Mouse (Mus musculus) intestine, embryonic 15.5 days (tissue): ENCODE results near the gene Cenps. TPM values are rescaled to one million over a fixed set of nuclear protein-coding genes. Genes with fewer than 3 reads are reported as not detected.

Experiments
- ATAC-seq: fragments of 200-750 bp; cut with Nextera tagmentation; 2 replicates; pipeline ENCODE4 v1.8.0; 2017; ENCODE audit warnings: moderate TSS enrichment, moderate library complexity
- H3K27ac ChIP-seq: fragments of 300-500 bp; sonication (generic); 2 replicates; pipeline ENCODE4 v1.5.1; 2015; ENCODE audit warnings: mild to moderate bottlenecking, inconsistent platforms
- H3K27me3 ChIP-seq: fragments of 300-500 bp; sonication (generic); replicated peaks from 2 replicates; pipeline ENCODE4 v1.6.1; 2015; ENCODE audit warnings: inconsistent platforms
- H3K36me3 ChIP-seq: fragments of 300-500 bp; sonication (generic); 2 replicates; pipeline ENCODE4 v1.6.1; 2015; ENCODE audit warnings: inconsistent platforms
- H3K4me1 ChIP-seq: fragments of 300-500 bp; sonication (generic); replicated peaks from 2 replicates; pipeline ENCODE4 v1.6.1; 2015; ENCODE audit warnings: inconsistent platforms
- H3K4me2 ChIP-seq: fragments of 300-500 bp; sonication (generic); replicated peaks from 2 replicates; pipeline ENCODE4 v1.6.1; 2015; ENCODE audit warnings: mild to moderate bottlenecking, inconsistent platforms
- H3K4me3 ChIP-seq: fragments of 300-500 bp; sonication (generic); replicated peaks from 2 replicates; pipeline ENCODE4 v1.5.1; 2015; ENCODE audit warnings: inconsistent platforms
- H3K9ac ChIP-seq: fragments of 300-500 bp; sonication (generic); 2 replicates; pipeline ENCODE4 v1.6.1; 2015; ENCODE audit warnings: inconsistent platforms
- H3K9me3 ChIP-seq: fragments of 300-500 bp; sonication (generic); 2 replicates; pipeline ENCODE4 v1.6.1; 2016; ENCODE audit warnings: inconsistent platforms
- WGBS: fragments of 180-500 bp; shearing (Covaris S2); methylation state at CpG from one replicate; pipeline ENCODE4 v1.1.7; 2015; 5-methylcytosine and 5-hydroxymethylcytosine counted together
- polyA plus RNA-seq: library from polyadenylated mRNA; unstranded; fragments of >200 nt; fragmentation: Nextera tagmentation; extraction: Ambion mirVana; gene quantifications from 2 replicates; pipeline ENCODE4 v1.2.1, GENCODE M21; 2015

The Cenps gene
- polyA plus RNA-seq: 21.0 and 23.8 TPM in 2 replicates

GRCm38 (mm10) chr4:149136982-149137770, at the start of gene Cenps:
TSS of gene Cenps (minus strand) at chr4:149137629.
- Histone ChIP-seq H3K36me3 (no peaks in the 10 kb centered on the region), H3K4me2 (peak within 1 kb of the TSS; percentile 74), H3K9me3 (no peaks in the 10 kb centered on the region), H3K27me3 (no peaks in the 10 kb centered on the region), H3K4me1 (peaks cover 11% of the 10 kb centered on the region), H3K27ac (peak within 1 kb of the TSS; percentile 87), H3K9ac (peak within 1 kb of the TSS; percentile 67), H3K4me3 (peak within 1 kb of the TSS; percentile 67)
- under 1% methylated on average over 68 of the region's 68 CpGs for WGBS
- peak; percentile 94 for ATAC-seq

GRCm38 (mm10) chr4:149182755-149183154, 45.3 kb upstream of the Cenps start:
- ATAC-seq: no peak
- peaks cover 22% of the 10 kb centered on the region for H3K36me3 ChIP-seq

GRCm38 (mm10) chr4:149182192-149182591, 44.8 kb upstream of the Cenps start:
- 87% methylated on average over 7 of the region's 7 CpGs for WGBS
- Histone ChIP-seq H3K9me3 (no peaks in the 10 kb centered on the region), H3K27ac (no peak overlapping the region), H3K36me3 (peaks cover 16% of the 10 kb centered on the region; the same call in 1 of the 2 replicates), H3K27me3 (no peaks in the 10 kb centered on the region), H3K4me2 (no peak overlapping the region), H3K4me3 (no peak overlapping the region), H3K4me1 (no peaks in the 10 kb centered on the region; the same call in 1 of the 2 replicates), H3K9ac (no peak overlapping the region)
- no peak for ATAC-seq

More at GRCm38 (mm10) chr4:149182755-149183154, 45.3 kb upstream of the Cenps start:
- H3K4me2 ChIP-seq: no peak overlapping the region
- no peak overlapping the region for H3K9ac ChIP-seq
- no peaks in the 10 kb centered on the region for H3K9me3 ChIP-seq
- H3K4me3 ChIP-seq: no peak overlapping the region
- no peak overlapping the region for H3K27ac ChIP-seq
- WGBS: 54% methylated on average over 4 of the region's 4 CpGs
- no peaks in the 10 kb centered on the region; the same call in 1 of the 2 replicates for H3K4me1 ChIP-seq
- H3K27me3 ChIP-seq: no peaks in the 10 kb centered on the region

- H3K4me3 ChIP-seq: no peak overlapping the region
- peaks cover 15% of the 10 kb centered on the region; the same call in 1 of the 2 replicates for H3K36me3 ChIP-seq
- H3K27me3 ChIP-seq: no peaks in the 10 kb centered on the region
- 57% methylated on average over 4 of the region's 4 CpGs for WGBS
- no peak overlapping the region for H3K9ac ChIP-seq
- no peak overlapping the region for H3K4me2 ChIP-seq
- no peaks in the 10 kb centered on the region; the same call in 1 of the 2 replicates for H3K4me1 ChIP-seq
- H3K9me3 ChIP-seq: no peaks in the 10 kb centered on the region
- no peak overlapping the region for H3K27ac ChIP-seq
- no peak for ATAC-seq
These were observed 42.1 kb upstream of the Cenps start for GRCm38 (mm10) chr4:149179573-149179972.

GRCm38 (mm10) chr4:149179160-149179559, 41.7 kb upstream of the Cenps start:
- no peak overlapping the region for H3K27ac ChIP-seq
- no peaks in the 10 kb centered on the region; the same call in 1 of the 2 replicates for H3K4me1 ChIP-seq
- H3K9ac ChIP-seq: no peak overlapping the region
- H3K9me3 ChIP-seq: no peaks in the 10 kb centered on the region
- no peak overlapping the region for H3K4me3 ChIP-seq
- peaks cover 15% of the 10 kb centered on the region; the same call in 1 of the 2 replicates for H3K36me3 ChIP-seq
- H3K4me2 ChIP-seq: no peak overlapping the region
- 80% methylated on average over 7 of the region's 7 CpGs for WGBS
- ATAC-seq: no peak
- H3K27me3 ChIP-seq: no peaks in the 10 kb centered on the region

- peak; percentile 46; the same call in 1 of the 2 replicates for ATAC-seq
These were observed 40.9 kb upstream of the Cenps start for GRCm38 (mm10) chr4:149178328-149178727.

GRCm38 (mm10) chr4:149177046-149177445, 39.6 kb upstream of the Cenps start:
- 0 out of 2 replicates have a peak, but pooled peaks cover 14% of the 10 kb centered on the region for H3K36me3 ChIP-seq
- no peak overlapping the region for H3K27ac ChIP-seq
- H3K4me3 ChIP-seq: no peak overlapping the region
- H3K9me3 ChIP-seq: no peaks in the 10 kb centered on the region
- no peak overlapping the region for H3K4me2 ChIP-seq
- no peaks in the 10 kb centered on the region for H3K27me3 ChIP-seq
- peaks cover 3% of the 10 kb centered on the region; the same call in 1 of the 2 replicates for H3K4me1 ChIP-seq
- 43% methylated on average over 5 of the region's 5 CpGs for WGBS
- no peak for ATAC-seq
- H3K9ac ChIP-seq: no peak overlapping the region

More at GRCm38 (mm10) chr4:149178328-149178727, 40.9 kb upstream of the Cenps start:
- no peak overlapping the region for H3K4me3 ChIP-seq
- H3K4me2 ChIP-seq: no peak overlapping the region
- 55% methylated on average over 7 of the region's 7 CpGs for WGBS
- peaks cover 15% of the 10 kb centered on the region; the same call in 1 of the 2 replicates for H3K36me3 ChIP-seq
- no peaks in the 10 kb centered on the region for H3K9me3 ChIP-seq
- no peak overlapping the region for H3K9ac ChIP-seq
- H3K27ac ChIP-seq: no peak overlapping the region
- H3K27me3 ChIP-seq: no peaks in the 10 kb centered on the region
- no peaks in the 10 kb centered on the region; the same call in 1 of the 2 replicates for H3K4me1 ChIP-seq

GRCm38 (mm10) chr4:149176645-149177044, 39.2 kb upstream of the Cenps start:
- no peaks in the 10 kb centered on the region for H3K27me3 ChIP-seq
- no peak overlapping the region for H3K4me2 ChIP-seq
- H3K9ac ChIP-seq: no peak overlapping the region
- 0 out of 2 replicates have a peak, but pooled peaks have one; percentile 19 for ATAC-seq
- peaks cover 5% of the 10 kb centered on the region; the same call in 1 of the 2 replicates for H3K4me1 ChIP-seq
- 0 out of 2 replicates have a peak, but pooled peaks cover 10% of the 10 kb centered on the region for H3K36me3 ChIP-seq
- no peak overlapping the region for H3K4me3 ChIP-seq
- no peaks in the 10 kb centered on the region for H3K9me3 ChIP-seq
- WGBS: 80% methylated on average over 6 of the region's 6 CpGs
- no peak overlapping the region for H3K27ac ChIP-seq

- H3K4me2 ChIP-seq: no peak overlapping the region
- H3K4me3 ChIP-seq: no peak overlapping the region
- peaks cover 10% of the 10 kb centered on the region for H3K4me1 ChIP-seq
- no peaks in the 10 kb centered on the region for H3K36me3 ChIP-seq
- WGBS: 84% methylated on average over 6 of the region's 6 CpGs
- ATAC-seq: no peak
- H3K27me3 ChIP-seq: no peaks in the 10 kb centered on the region
- H3K9ac ChIP-seq: no peak overlapping the region
- no peak overlapping the region for H3K27ac ChIP-seq
- H3K9me3 ChIP-seq: no peaks in the 10 kb centered on the region
These were observed 36.2 kb upstream of the Cenps start for GRCm38 (mm10) chr4:149173661-149174060.

- Histone ChIP-seq H3K36me3 (no peaks in the 10 kb centered on the region), H3K9me3 (no peaks in the 10 kb centered on the region), H3K27ac (no peak overlapping the region), H3K9ac (no peak overlapping the region), H3K4me2 (no peak overlapping the region), H3K4me3 (no peak overlapping the region), H3K4me1 (peaks cover 10% of the 10 kb centered on the region; the same call in 1 of the 2 replicates), H3K27me3 (no peaks in the 10 kb centered on the region)
- WGBS: 66% methylated on average over 2 of the region's 2 CpGs
- no peak for ATAC-seq
These were observed 35.2 kb upstream of the Cenps start for GRCm38 (mm10) chr4:149172666-149173065.

- WGBS: 88% methylated on average over 5 of the region's 5 CpGs
- ATAC-seq: no peak
- H3K9me3 ChIP-seq: no peaks in the 10 kb centered on the region
- no peak overlapping the region for H3K27ac ChIP-seq
- no peaks in the 10 kb centered on the region for H3K27me3 ChIP-seq
- no peak overlapping the region for H3K4me3 ChIP-seq
- no peaks in the 10 kb centered on the region for H3K36me3 ChIP-seq
- H3K9ac ChIP-seq: no peak overlapping the region
- H3K4me1 ChIP-seq: peaks cover 10% of the 10 kb centered on the region; the same call in 1 of the 2 replicates
- H3K4me2 ChIP-seq: no peak overlapping the region
These were observed 34.7 kb upstream of the Cenps start for GRCm38 (mm10) chr4:149172083-149172482.

GRCm38 (mm10) chr4:149171581-149171981, 34.2 kb upstream of the Cenps start:
- WGBS: 46% methylated on average over 5 of the region's 5 CpGs
- no peak for ATAC-seq
- H3K9me3 ChIP-seq: no peaks in the 10 kb centered on the region
- no peaks in the 10 kb centered on the region for H3K27me3 ChIP-seq
- H3K4me3 ChIP-seq: no peak overlapping the region
- H3K27ac ChIP-seq: no peak overlapping the region
- H3K36me3 ChIP-seq: no peaks in the 10 kb centered on the region
- peaks cover 10% of the 10 kb centered on the region; the same call in 1 of the 2 replicates for H3K4me1 ChIP-seq
- no peak overlapping the region for H3K9ac ChIP-seq
- H3K4me2 ChIP-seq: no peak overlapping the region
